Mouse (Mus musculus) neural tube, embryonic 13.5 days (tissue): ENCODE results near the gene B2m. TPM values are rescaled to one million over a fixed set of nuclear protein-coding genes. Genes with fewer than 3 reads are reported as not detected.

Source experiments
- ATAC-seq: fragments of 200-750 bp; cut with Nextera tagmentation; 2 replicates; pipeline ENCODE4 v1.8.0; 2017; ENCODE audit warnings: low read depth, mild to moderate bottlenecking, moderate TSS enrichment, moderate library complexity
- H3K27ac ChIP-seq: fragments of 300-500 bp; sonication (generic); replicated peaks from 2 replicates; pipeline ENCODE4 v1.5.1; 2015; ENCODE audit warnings: moderate library complexity, mild to moderate bottlenecking, inconsistent platforms
- H3K27me3 ChIP-seq: fragments of 300-500 bp; sonication (generic); 2 replicates; pipeline ENCODE4 v1.6.1; 2015; ENCODE audit warnings: mild to moderate bottlenecking, inconsistent platforms
- H3K36me3 ChIP-seq: fragments of 300-500 bp; sonication (generic); 2 replicates; pipeline ENCODE4 v1.6.1; 2015; ENCODE audit warnings: mild to moderate bottlenecking, inconsistent platforms
- H3K4me1 ChIP-seq: fragments of 300-500 bp; sonication (generic); replicated peaks from 2 replicates; pipeline ENCODE4 v1.6.1; 2015; ENCODE audit warnings: inconsistent platforms
- H3K4me2 ChIP-seq: fragments of 300-500 bp; sonication (generic); 2 replicates; pipeline ENCODE4 v1.6.1; 2015; ENCODE audit warnings: inconsistent platforms, mild to moderate bottlenecking, moderate library complexity
- H3K4me3 ChIP-seq: fragments of 300-500 bp; sonication (generic); 2 replicates; pipeline ENCODE4 v1.5.1; 2015; ENCODE audit warnings: mild to moderate bottlenecking, inconsistent platforms
- H3K9ac ChIP-seq: fragments of 300-500 bp; sonication (generic); 2 replicates; pipeline ENCODE4 v1.6.1; 2015; ENCODE audit warnings: moderate library complexity, mild to moderate bottlenecking, inconsistent platforms
- H3K9me3 ChIP-seq: fragments of 300-500 bp; sonication (generic); 2 replicates; pipeline ENCODE4 v1.6.1; 2016; ENCODE audit warnings: inconsistent platforms
- whole genome bisulfite sequencing: fragments of 180-500 bp; shearing (Covaris S2); methylation state at CpG from one replicate; pipeline ENCODE4 v1.1.7; 2015; 5-methylcytosine and 5-hydroxymethylcytosine counted together
- polyA plus RNA-seq: library from polyadenylated mRNA; unstranded; fragments of >200 nt; fragmentation: Nextera tagmentation; extraction: Ambion mirVana; gene quantifications from 2 replicates; pipeline ENCODE4 v1.2.1, GENCODE M21; 2015

The B2m gene
- polyA plus RNA-seq, 1 experiment from 2014 or later = 141 TPM

DNA sequence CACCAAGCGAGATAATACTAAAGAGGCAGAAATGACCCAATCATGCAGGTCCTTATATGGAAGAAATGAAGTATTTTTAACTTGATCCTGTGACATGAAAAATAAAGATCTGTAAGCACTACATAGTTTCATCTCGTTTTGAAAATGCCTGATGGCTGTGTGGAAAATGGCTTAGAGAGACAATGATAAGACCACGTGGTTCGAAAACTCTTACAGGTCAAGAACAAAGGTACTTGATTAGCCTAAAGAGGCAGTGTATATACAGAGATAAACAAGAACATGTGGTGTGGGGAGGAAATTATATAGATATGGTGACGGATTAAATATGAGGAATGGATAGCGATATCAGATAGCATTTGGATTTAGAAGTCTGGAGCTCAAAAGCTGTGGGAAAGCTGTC is 23.8 kb downstream of the B2m start:
- no peaks in the 10 kb centered on the region for H3K9me3 ChIP-seq
- ATAC-seq = no peak
- H3K4me1 ChIP-seq = no peaks in the 10 kb centered on the region
- no peak overlapping the region for H3K27ac ChIP-seq
- no peaks in the 10 kb centered on the region for H3K27me3 ChIP-seq
- H3K36me3 ChIP-seq = no peaks in the 10 kb centered on the region
- 91% methylated on average over 6 of the region's 6 CpGs for WGBS
- no peak overlapping the region for H3K9ac ChIP-seq
- no peak overlapping the region for H3K4me2 ChIP-seq
- no peak overlapping the region for H3K4me3 ChIP-seq

DNA sequence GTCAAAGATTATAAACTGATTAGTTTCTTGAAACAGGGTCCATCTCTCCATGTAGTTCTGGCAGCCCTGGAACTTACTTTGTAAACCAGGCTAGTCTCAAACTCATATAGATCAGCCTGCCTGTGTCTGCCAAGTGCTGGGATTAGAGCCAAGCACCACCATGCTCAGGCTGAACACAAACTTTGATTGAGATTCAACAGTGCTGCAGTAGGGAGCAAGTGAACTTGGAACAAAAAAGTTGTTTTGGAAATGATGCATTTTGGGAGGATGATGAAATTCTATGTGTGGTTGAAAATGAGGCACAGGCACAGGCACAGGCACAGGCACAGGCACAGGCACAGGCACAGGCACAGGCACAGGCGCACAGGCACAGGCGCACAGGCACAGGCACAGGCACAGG is 24.7 kb downstream of the B2m start:
- no peak overlapping the region for H3K4me2 ChIP-seq
- ATAC-seq = no peak
- H3K9me3 ChIP-seq = no peaks in the 10 kb centered on the region
- no peaks in the 10 kb centered on the region for H3K4me1 ChIP-seq
- no peaks in the 10 kb centered on the region for H3K36me3 ChIP-seq
- H3K27ac ChIP-seq = no peak overlapping the region
- H3K9ac ChIP-seq = no peak overlapping the region
- 97% methylated on average over 2 of the region's 2 CpGs for WGBS
- no peaks in the 10 kb centered on the region for H3K27me3 ChIP-seq
- H3K4me3 ChIP-seq = no peak overlapping the region

- ATAC-seq = no peak
- 76% methylated on average over 8 of the region's 8 CpGs for WGBS
- H3K4me2 ChIP-seq = no peak overlapping the region
Observed at GRCm38 (mm10) chr2:122180051-122180822, 32.8 kb downstream of the B2m start.

GRCm38 (mm10) chr2:122185086-122185485 is 37.6 kb downstream of the B2m start:
- Histone ChIP-seq H3K4me2 (no peak overlapping the region), H3K27me3 (no peaks in the 10 kb centered on the region), H3K4me3 (no peak overlapping the region), H3K4me1 (no peaks in the 10 kb centered on the region), H3K36me3 (no peaks in the 10 kb centered on the region), H3K9me3 (no peaks in the 10 kb centered on the region), H3K9ac (no peak overlapping the region), H3K27ac (no peak overlapping the region)
- ATAC-seq = no peak
- WGBS = 87% methylated on average over 4 of the region's 4 CpGs

More at GRCm38 (mm10) chr2:122180051-122180822, 32.8 kb downstream of the B2m start:
- Histone ChIP-seq H3K27ac (no peak overlapping the region), H3K9me3 (no peaks in the 10 kb centered on the region), H3K4me1 (no peaks in the 10 kb centered on the region), H3K27me3 (no peaks in the 10 kb centered on the region), H3K36me3 (no peaks in the 10 kb centered on the region), H3K4me3 (no peak overlapping the region), H3K9ac (no peak overlapping the region)

DNA sequence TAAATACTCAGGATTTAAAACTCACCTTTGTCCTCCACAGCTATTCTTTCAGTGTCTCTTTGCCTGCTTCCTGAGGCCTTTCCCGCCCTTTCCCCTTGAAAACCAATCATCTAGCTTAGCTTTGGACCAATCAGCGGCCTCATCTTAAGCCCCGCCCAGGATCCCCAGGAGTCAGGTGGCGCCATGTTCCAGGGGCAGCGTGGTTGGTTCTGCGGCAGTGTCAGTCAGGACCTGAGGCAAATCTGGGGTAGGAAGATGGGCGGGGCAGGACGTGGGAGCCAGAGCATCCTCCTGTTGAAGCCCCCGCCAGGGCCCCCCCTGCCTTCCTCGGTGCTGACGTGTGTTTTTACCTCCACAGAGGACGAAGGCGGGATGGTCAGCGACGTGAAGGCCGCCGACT is 38.6 kb downstream of the B2m start, which contains the start of the genes Patl2 and Terb2:
Gene Patl2 (minus strand): TSS at position 84 of the 400 bp plus-strand sequence.
Gene Terb2 (plus strand): TSS at position 167 of the 400 bp plus-strand sequence.
- no peaks in the 10 kb centered on the region for H3K4me1 ChIP-seq
- 82% methylated on average over 17 of the region's 17 CpGs for WGBS
- H3K36me3 ChIP-seq = no peaks in the 10 kb centered on the region
- ATAC-seq = no peak
- H3K9ac ChIP-seq = no peak within 1 kb of the TSS
- no peak within 1 kb of the TSS for H3K4me2 ChIP-seq
- H3K27ac ChIP-seq = no peak within 1 kb of the TSS
- no peaks in the 10 kb centered on the region for H3K27me3 ChIP-seq
- H3K9me3 ChIP-seq = no peaks in the 10 kb centered on the region
- no peak within 1 kb of the TSS for H3K4me3 ChIP-seq

- no peak overlapping the region for H3K27ac ChIP-seq
- H3K36me3 ChIP-seq = no peaks in the 10 kb centered on the region
- H3K9me3 ChIP-seq = no peaks in the 10 kb centered on the region
- H3K27me3 ChIP-seq = no peaks in the 10 kb centered on the region
- no peak overlapping the region for H3K4me2 ChIP-seq
- H3K9ac ChIP-seq = no peak overlapping the region
- H3K4me1 ChIP-seq = no peaks in the 10 kb centered on the region
- ATAC-seq = no peak
- no peak overlapping the region for H3K4me3 ChIP-seq
- 94% methylated on average over 3 of the region's 3 CpGs for WGBS
Observed at GRCm38 (mm10) chr2:122186751-122187150, 39.3 kb downstream of the B2m start.

DNA sequence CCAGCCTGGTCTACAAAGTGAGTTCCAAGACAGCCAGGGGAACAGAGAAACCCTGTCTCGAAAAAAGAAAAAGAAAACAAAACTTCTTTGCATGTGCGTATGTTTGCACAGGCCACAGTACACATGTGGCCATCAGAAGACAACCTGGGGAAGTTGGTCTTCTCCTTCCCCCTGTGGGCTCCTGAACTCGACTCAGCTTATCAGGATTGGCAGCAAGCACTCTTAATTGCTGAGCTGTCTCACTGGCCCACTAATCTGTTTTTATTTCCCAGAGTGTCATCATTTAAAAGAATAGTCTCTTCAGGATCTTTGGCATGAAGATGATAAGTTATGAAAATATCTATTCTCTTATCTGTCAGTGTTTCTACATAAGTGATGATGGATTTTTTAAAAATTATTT is 44.4 kb downstream of the B2m start:
- WGBS = 74% methylated on average over 3 of the region's 3 CpGs
- H3K27ac ChIP-seq = no peak overlapping the region

GRCm38 (mm10) chr2:122194509-122194929 is 47.0 kb downstream of the B2m start:
- Histone ChIP-seq H3K4me1 (no peaks in the 10 kb centered on the region), H3K27ac (no peak overlapping the region), H3K9me3 (no peaks in the 10 kb centered on the region), H3K36me3 (no peaks in the 10 kb centered on the region), H3K4me2 (no peak overlapping the region), H3K27me3 (no peaks in the 10 kb centered on the region), H3K9ac (no peak overlapping the region), H3K4me3 (no peak overlapping the region)
- WGBS = 68% methylated on average over 1 of the region's 1 CpGs
- peak; percentile 67 for ATAC-seq

More for the DNA sequence above, 44.4 kb downstream of the B2m start:
- H3K4me3 ChIP-seq = no peak overlapping the region
- H3K36me3 ChIP-seq = no peaks in the 10 kb centered on the region
- ATAC-seq = no peak
- H3K9ac ChIP-seq = no peak overlapping the region
- H3K4me1 ChIP-seq = no peaks in the 10 kb centered on the region
- no peaks in the 10 kb centered on the region for H3K9me3 ChIP-seq
- H3K27me3 ChIP-seq = no peaks in the 10 kb centered on the region
- no peak overlapping the region for H3K4me2 ChIP-seq

- Histone ChIP-seq H3K36me3 (no peaks in the 10 kb centered on the region), H3K9ac (no peak overlapping the region), H3K4me1 (no peaks in the 10 kb centered on the region), H3K4me2 (no peak overlapping the region), H3K4me3 (no peak overlapping the region), H3K27ac (no peak overlapping the region), H3K9me3 (no peaks in the 10 kb centered on the region), H3K27me3 (no peaks in the 10 kb centered on the region)
- ATAC-seq = no peak
- 94% methylated on average over 1 of the region's 1 CpGs for WGBS
Observed at GRCm38 (mm10) chr2:122201501-122201900, 54.0 kb downstream of the B2m start.

Other genes starting within 250 kb of the B2m start
- 30.9 and 35.2 TPM in 2 replicates for gene Ctdspl2, start 191.7 kb upstream of the B2m start, polyA plus RNA-seq
- gene Mageb3, start 191.6 kb upstream of the B2m start, polyA plus RNA-seq = 0.53 and 0.85 TPM in 2 replicates
- gene Eif3j1, start 119.1 kb upstream of the B2m start, polyA plus RNA-seq = 10.4 TPM in 2 replicates
- gene Spg11, start 29.3 kb upstream of the B2m start, polyA plus RNA-seq = 6.4 and 6.8 TPM in 2 replicates
- not detected in 2 replicates for gene Trim69, start 13.0 kb downstream of the B2m start, polyA plus RNA-seq
- gene Patl2, start 38.5 kb downstream of the B2m start, polyA plus RNA-seq = not detected in 2 replicates
- gene Terb2, start 38.6 kb downstream of the B2m start, polyA plus RNA-seq = not detected in 2 replicates
- 19.3 and 19.6 TPM in 2 replicates for gene Sord, start 87.1 kb downstream of the B2m start, polyA plus RNA-seq
- not detected in 2 replicates for gene Duox2, start 150.8 kb downstream of the B2m start, polyA plus RNA-seq
- not detected in 2 replicates for gene Duoxa2, start 151.2 kb downstream of the B2m start, polyA plus RNA-seq
- gene Duoxa1, start 166.0 kb downstream of the B2m start, polyA plus RNA-seq = 0.29 TPM in 1 of 2 replicates, not detected in the other
- 0.06 and 0.13 TPM in 2 replicates for gene Duox1, start 168.0 kb downstream of the B2m start, polyA plus RNA-seq
- 12.7 and 17.2 TPM in 2 replicates for gene Shf, start 221.5 kb downstream of the B2m start, polyA plus RNA-seq